ENCODE assay signal across 10 mouse cellular contexts in the genomic region with DNA sequence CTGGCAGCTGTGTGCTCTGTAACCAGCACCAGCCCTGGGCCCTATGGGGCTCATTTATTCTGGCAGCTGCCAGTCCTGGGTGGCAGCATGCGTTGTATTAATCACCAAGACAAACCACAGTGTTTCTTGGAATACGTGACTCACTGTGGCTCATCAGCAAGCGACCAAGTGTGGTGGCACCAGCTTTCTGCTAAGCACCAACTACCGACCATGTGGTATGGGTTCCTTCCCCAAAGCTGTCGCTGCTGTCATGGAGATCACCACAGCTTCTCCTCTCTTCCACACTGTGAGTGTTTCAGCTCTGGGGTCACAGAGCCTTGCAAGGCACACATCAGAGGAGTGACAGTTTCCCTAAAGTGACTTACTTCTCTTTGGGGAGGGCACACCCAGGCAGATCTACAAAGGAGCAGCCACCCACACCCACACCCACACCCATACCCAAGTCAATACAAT.
DNase-seq lines count a peak whose midpoint lies in the region; ATAC-seq and TF ChIP-seq lines count a peak whose summit lies in the region.
"Had no signal": no experiment of that assay in that cellular context is flagged by ENCODE, and none has a peak within 500 bp of the region (broad histone marks: within the 10 kb centered on the region; RNA-seq: fewer than 3 reads in every experiment).

No protein-coding gene starts in this region.

- H3K9me3 ChIP-seq in stomach, embryonic 15.5 days: no peaks in the 10 kb centered on the region
- H3K9me3 ChIP-seq in stomach, postnatal 0 days (ENCODE audit: control insufficient read depth, low read length): 0 out of 2 replicates have a peak, but pooled peaks cover 5% of the 10 kb centered on the region
- no peaks in the 10 kb centered on the region for H3K9me3 ChIP-seq in liver, embryonic 15.5 days (replicated peaks)
- no peaks in the 10 kb centered on the region; the same call in 1 of the 2 replicates for H3K9me3 ChIP-seq in limb, embryonic 10.5 days (replicated peaks)

- H3K36me3 ChIP-seq in stomach, embryonic 15.5 days: no peaks in the 10 kb centered on the region
- no peaks in the 10 kb centered on the region for H3K36me3 ChIP-seq in stomach, postnatal 0 days (ENCODE audit: control insufficient read depth, insufficient read depth, low read length)
- H3K36me3 ChIP-seq in liver, embryonic 15.5 days (replicated peaks): no peaks in the 10 kb centered on the region
- H3K36me3 ChIP-seq in limb, embryonic 10.5 days: no peaks in the 10 kb centered on the region

- no peak for TF ChIP-seq EP300 in stomach, postnatal 0 days (optimal IDR thresholded peaks at IDR 0.05)

- no peak for TF ChIP-seq CTCF in stomach, postnatal 0 days (IDR thresholded peaks at IDR 0.05; ENCODE audit: low read depth)

- DNase-seq in stomach, postnatal 0 days (ENCODE audit: low spot score): no peak
- peak; percentile 61 for DNase-seq in c-Kit-positive CD71-negative TER-119-negative erythroid progenitor cells, embryonic 14.5 days (ENCODE audit: low read depth)
- DNase-seq in limb, embryonic 10.5 days (ENCODE audit: low spot score): no peak
- DNase-seq in ovary, postnatal 14 days (ENCODE audit: low spot score): no peak
- DNase-seq: cerebellum, adult 9-11 months; kidney, postnatal 25 days had no signal

- no peak overlapping the region for H3K4me3 ChIP-seq in stomach, embryonic 15.5 days (replicated peaks)
- H3K4me3 ChIP-seq in stomach, postnatal 0 days (ENCODE audit: low read depth, low read length): no peak overlapping the region
- peak overlapping the region; percentile 30 for H3K4me3 ChIP-seq in liver, embryonic 15.5 days (replicated peaks)
- no peak overlapping the region for H3K4me3 ChIP-seq in limb, embryonic 10.5 days

- no peaks in the 10 kb centered on the region for H3K4me1 ChIP-seq in stomach, embryonic 15.5 days
- no peaks in the 10 kb centered on the region for H3K4me1 ChIP-seq in stomach, postnatal 0 days (replicated peaks; ENCODE audit: control insufficient read depth, insufficient read depth)
- H3K4me1 ChIP-seq in liver, embryonic 15.5 days (replicated peaks): peaks cover 59% of the 10 kb centered on the region
- H3K4me1 ChIP-seq in limb, embryonic 10.5 days: peaks cover 58% of the 10 kb centered on the region

- no peak overlapping the region for H3K4me2 ChIP-seq in stomach, embryonic 15.5 days
- H3K4me2 ChIP-seq in stomach, postnatal 0 days (replicated peaks; ENCODE audit: low read depth): no peak overlapping the region
- H3K4me2 ChIP-seq in liver, embryonic 15.5 days: peak overlapping the region; percentile 58

- peak; percentile 61; the same call in 1 of the 2 replicates for ATAC-seq in stomach, embryonic 15.5 days (ENCODE audit: insufficient read depth, low FRiP score, low read depth)
- no peak for ATAC-seq in stomach, postnatal 0 days (ENCODE audit: low FRiP score, low TSS enrichment)
- peak; percentile 76 for ATAC-seq in liver, embryonic 15.5 days (ENCODE audit: insufficient read depth)
- ATAC-seq in frontal cortex, adult (ENCODE audit: low TSS enrichment): no peak
- ATAC-seq: hindbrain, embryonic 16.5 days had no signal

- H3K27me3 ChIP-seq in stomach, embryonic 15.5 days (replicated peaks): no peaks in the 10 kb centered on the region
- H3K27me3 ChIP-seq in stomach, postnatal 0 days (ENCODE audit: control insufficient read depth, insufficient read depth, low read length): no peaks in the 10 kb centered on the region
- no peaks in the 10 kb centered on the region for H3K27me3 ChIP-seq in liver, embryonic 15.5 days
- 0 out of 2 replicates have a peak, but pooled peaks cover 9% of the 10 kb centered on the region for H3K27me3 ChIP-seq in limb, embryonic 10.5 days (ENCODE audit: low read depth, poor library complexity, severe bottlenecking)

- WGBS in stomach, embryonic 15.5 days: 62% methylated on average over 5 of the region's 5 CpGs
- WGBS in stomach, postnatal 0 days: 53% methylated on average over 5 of the region's 5 CpGs
- 17% methylated on average over 5 of the region's 5 CpGs for WGBS in liver, embryonic 15.5 days (ENCODE audit: insufficient replicate concordance)
- 73% methylated on average over 5 of the region's 5 CpGs for WGBS in limb, embryonic 10.5 days

- no peak overlapping the region for H3K9ac ChIP-seq in stomach, embryonic 15.5 days
- no peak overlapping the region for H3K9ac ChIP-seq in stomach, postnatal 0 days (ENCODE audit: low read length)
- H3K9ac ChIP-seq in liver, embryonic 15.5 days: peak overlapping the region; percentile 42

- no peak overlapping the region for H3K27ac ChIP-seq in stomach, embryonic 15.5 days
- H3K27ac ChIP-seq in stomach, postnatal 0 days (replicated peaks): no peak overlapping the region
- peak overlapping the region; percentile 97 for H3K27ac ChIP-seq in liver, embryonic 15.5 days (replicated peaks)
- H3K27ac ChIP-seq in limb, embryonic 10.5 days: no peak overlapping the region

Comparison
In these comparisons a context has a peak if more than half of its experiments do, and no peak if none do; other contexts are left out.
1. ATAC-seq: peak in stomach, embryonic 15.5 days (single experiment) and liver, embryonic 15.5 days (single experiment); none in stomach, postnatal 0 days (single experiment) and frontal cortex, adult (single experiment).